Mouse (Mus musculus) liver, embryonic 14.5 days (tissue): ENCODE measurements around the gene Mmp9.

Source experiments
- CTCF ChIP-seq: IDR thresholded peaks from 2 replicates; pipeline ENCODE4 v1.5.1; 2016; ENCODE audit warnings: antibody characterized with exemption, low read depth, control low read depth
- EP300 ChIP-seq: IDR thresholded peaks from 2 replicates; pipeline ENCODE4 v1.6.1; 2016; ENCODE audit warnings: antibody characterized with exemption, low read depth

GRCm38 (mm10) chr2:164918325-164918724, 22.3 kb upstream of the Mmp9 start:
- peak; percentile 80 for TF ChIP-seq CTCF
- TF ChIP-seq EP300: no peak
